Mouse (Mus musculus) small intestine, adult 2 months (tissue): ENCODE data around the gene Lamtor2.

ENCODE experiments used
- CTCF ChIP-seq: fragments of 200-500 bp; IDR thresholded peaks from 2 replicates; pipeline ENCODE4 v1.5.1; 2012; ENCODE audit warnings: low read depth, mild to moderate bottlenecking, control low read depth, inconsistent platforms, low read length, moderate library complexity, mixed read lengths; ENCODE audit not compliant: insufficient replicate concordance, insufficient read length; ENCODE audit errors: extremely low read depth
- POLR2A ChIP-seq: fragments of 200-500 bp; IDR thresholded peaks from 2 replicates; pipeline ENCODE4 v1.6.1; 2012; ENCODE audit warnings: low read depth, mild to moderate bottlenecking, control low read depth, inconsistent platforms, low read length, moderate library complexity

GRCm38 (mm10) chr3:88566116-88566515 is 13.2 kb upstream of the Lamtor2 start:
- TF ChIP-seq CTCF: no peak
- no peak for TF ChIP-seq POLR2A
